Mouse (Mus musculus): ENCODE measurements around the gene Kif14. TPM values are rescaled to one million over a fixed set of nuclear protein-coding genes. Genes with fewer than 3 reads are reported as not detected.
A peak's percentile ranks its signal among the peaks of the same experiment; 100 is the strongest.

Kif14 gene
- polyA plus RNA-seq, 1 experiment from 2014 or later: 9.0 TPM

GRCm38 (mm10) chr1:136567641-136568040, 101.5 kb downstream of the Kif14 start:
- peaks cover 4% of the 10 kb centered on the region; the same call in 1 of the 2 replicates for H3K4me1 ChIP-seq (ENCODE audit: control insufficient read depth, insufficient read depth, low read length)
- no peak overlapping the region for H3K4me2 ChIP-seq (ENCODE audit: low read depth)
- no peaks in the 10 kb centered on the region for H3K27me3 ChIP-seq (ENCODE audit: control insufficient read depth, insufficient read depth, low read length)
- no peaks in the 10 kb centered on the region for H3K36me3 ChIP-seq (ENCODE audit: control insufficient read depth, insufficient read depth, low read length)
- WGBS: 95% methylated on average over 4 of the region's 4 CpGs
- ATAC-seq (ENCODE audit: insufficient read depth, low FRiP score, low TSS enrichment) (no peak), DNase-seq (ENCODE audit: low spot score) (no peak)
- no peaks in the 10 kb centered on the region for H3K9me3 ChIP-seq (ENCODE audit: control insufficient read depth, low read length)
- no peak overlapping the region for H3K9ac ChIP-seq (ENCODE audit: low read length)
- no peak overlapping the region for H3K4me3 ChIP-seq (ENCODE audit: low read depth, low read length)
- H3K27ac ChIP-seq (ENCODE audit: low read depth, low read length): no peak overlapping the region

- Histone ChIP-seq H3K9me3 (ENCODE audit: control insufficient read depth, low read length) (no peaks in the 10 kb centered on the region), H3K36me3 (ENCODE audit: control insufficient read depth, insufficient read depth, low read length) (no peaks in the 10 kb centered on the region), H3K4me3 (ENCODE audit: low read depth, low read length) (no peak overlapping the region), H3K27ac (ENCODE audit: low read depth, low read length) (no peak overlapping the region), H3K9ac (ENCODE audit: low read length) (no peak overlapping the region), H3K4me1 (ENCODE audit: control insufficient read depth, insufficient read depth, low read length) (no peaks in the 10 kb centered on the region), H3K4me2 (ENCODE audit: low read depth) (no peak overlapping the region), H3K27me3 (ENCODE audit: control insufficient read depth, insufficient read depth, low read length) (no peaks in the 10 kb centered on the region)
- no peak for ATAC-seq (ENCODE audit: insufficient read depth, low FRiP score, low TSS enrichment)
- 94% methylated on average over 11 of the region's 11 CpGs for WGBS
- no peak for DNase-seq (ENCODE audit: low spot score)
These were observed 102.6 kb downstream of the Kif14 start for GRCm38 (mm10) chr1:136568738-136569194.

- H3K4me2 ChIP-seq (ENCODE audit: low read depth): no peak overlapping the region
- H3K9ac ChIP-seq (ENCODE audit: low read length): no peak overlapping the region
- H3K4me3 ChIP-seq (ENCODE audit: low read depth, low read length): no peak overlapping the region
- H3K4me1 ChIP-seq (ENCODE audit: control insufficient read depth, insufficient read depth, low read length): no peaks in the 10 kb centered on the region
- no peaks in the 10 kb centered on the region for H3K9me3 ChIP-seq (ENCODE audit: control insufficient read depth, low read length)
- 71% methylated on average over 8 of the region's 8 CpGs for WGBS
- no peaks in the 10 kb centered on the region for H3K27me3 ChIP-seq (ENCODE audit: control insufficient read depth, insufficient read depth, low read length)
- H3K27ac ChIP-seq (ENCODE audit: low read depth, low read length): no peak overlapping the region
- ATAC-seq (ENCODE audit: insufficient read depth, low FRiP score, low TSS enrichment) (no peak), DNase-seq (ENCODE audit: low spot score) (no peak)
- H3K36me3 ChIP-seq (ENCODE audit: control insufficient read depth, insufficient read depth, low read length): no peaks in the 10 kb centered on the region
These were observed 103.1 kb downstream of the Kif14 start for GRCm38 (mm10) chr1:136569206-136569605.

- no peak overlapping the region for H3K9ac ChIP-seq (ENCODE audit: low read length)
- WGBS: 23% methylated on average over 20 of the region's 20 CpGs
- peak overlapping the region; percentile 17 for H3K4me2 ChIP-seq (ENCODE audit: low read depth)
- no peaks in the 10 kb centered on the region for H3K4me1 ChIP-seq (ENCODE audit: control insufficient read depth, insufficient read depth, low read length)
- no peak overlapping the region for H3K4me3 ChIP-seq (ENCODE audit: low read depth, low read length)
- H3K9me3 ChIP-seq (ENCODE audit: control insufficient read depth, low read length): no peaks in the 10 kb centered on the region
- H3K27ac ChIP-seq (ENCODE audit: low read depth, low read length): no peak overlapping the region
- ATAC-seq (ENCODE audit: insufficient read depth, low FRiP score, low TSS enrichment) (no peak), DNase-seq (ENCODE audit: low spot score) (no peak)
- H3K27me3 ChIP-seq (ENCODE audit: control insufficient read depth, insufficient read depth, low read length): no peaks in the 10 kb centered on the region
- H3K36me3 ChIP-seq (ENCODE audit: control insufficient read depth, insufficient read depth, low read length): no peaks in the 10 kb centered on the region
These were observed 103.6 kb downstream of the Kif14 start for GRCm38 (mm10) chr1:136569626-136570297.

GRCm38 (mm10) chr1:136570298-136570653, 104.1 kb downstream of the Kif14 start:
- Histone ChIP-seq H3K9me3 (ENCODE audit: control insufficient read depth, low read length) (no peaks in the 10 kb centered on the region), H3K27ac (ENCODE audit: low read depth, low read length) (no peak overlapping the region), H3K4me1 (ENCODE audit: control insufficient read depth, insufficient read depth, low read length) (no peaks in the 10 kb centered on the region), H3K4me2 (ENCODE audit: low read depth) (peak overlapping the region; percentile 17), H3K9ac (ENCODE audit: low read length) (peak overlapping the region; percentile 37; the same call in 1 of the 2 replicates), H3K4me3 (ENCODE audit: low read depth, low read length) (no peak overlapping the region), H3K36me3 (ENCODE audit: control insufficient read depth, insufficient read depth, low read length) (no peaks in the 10 kb centered on the region), H3K27me3 (ENCODE audit: control insufficient read depth, insufficient read depth, low read length) (no peaks in the 10 kb centered on the region)
- WGBS: 9% methylated on average over 13 of the region's 13 CpGs
- DNase-seq (ENCODE audit: low spot score) (peak; percentile 60), ATAC-seq (ENCODE audit: insufficient read depth, low FRiP score, low TSS enrichment) (no peak)

- no peaks in the 10 kb centered on the region for H3K27me3 ChIP-seq (ENCODE audit: control insufficient read depth, insufficient read depth, low read length)
- no peak overlapping the region for H3K4me2 ChIP-seq (ENCODE audit: low read depth)
- no peak overlapping the region for H3K9ac ChIP-seq (ENCODE audit: low read length)
- WGBS: 88% methylated on average over 9 of the region's 9 CpGs
- DNase-seq (ENCODE audit: low spot score) (no peak), ATAC-seq (ENCODE audit: insufficient read depth, low FRiP score, low TSS enrichment) (no peak)
- H3K36me3 ChIP-seq (ENCODE audit: control insufficient read depth, insufficient read depth, low read length): no peaks in the 10 kb centered on the region
- H3K4me1 ChIP-seq (ENCODE audit: control insufficient read depth, insufficient read depth, low read length): no peaks in the 10 kb centered on the region
- no peak overlapping the region for H3K27ac ChIP-seq (ENCODE audit: low read depth, low read length)
- H3K9me3 ChIP-seq (ENCODE audit: control insufficient read depth, low read length): no peaks in the 10 kb centered on the region
- no peak overlapping the region for H3K4me3 ChIP-seq (ENCODE audit: low read depth, low read length)
These were observed 104.8 kb downstream of the Kif14 start for GRCm38 (mm10) chr1:136570976-136571375.

- Histone ChIP-seq H3K9ac (ENCODE audit: low read length) (no peak overlapping the region), H3K36me3 (ENCODE audit: control insufficient read depth, insufficient read depth, low read length) (no peaks in the 10 kb centered on the region), H3K4me3 (ENCODE audit: low read depth, low read length) (no peak overlapping the region), H3K9me3 (ENCODE audit: control insufficient read depth, low read length) (no peaks in the 10 kb centered on the region), H3K4me2 (ENCODE audit: low read depth) (no peak overlapping the region), H3K27me3 (ENCODE audit: control insufficient read depth, insufficient read depth, low read length) (no peaks in the 10 kb centered on the region), H3K4me1 (ENCODE audit: control insufficient read depth, insufficient read depth, low read length) (no peaks in the 10 kb centered on the region), H3K27ac (ENCODE audit: low read depth, low read length) (no peak overlapping the region)
- 78% methylated on average over 10 of the region's 10 CpGs for WGBS
- DNase-seq (ENCODE audit: low spot score): no peak
- ATAC-seq (ENCODE audit: insufficient read depth, low FRiP score, low TSS enrichment): no peak
These were observed 105.4 kb downstream of the Kif14 start for GRCm38 (mm10) chr1:136571530-136571929.

GRCm38 (mm10) chr1:136577890-136578663, 111.9 kb downstream of the Kif14 start:
- 0 out of 2 replicates have a peak, but pooled peaks cover 4% of the 10 kb centered on the region for H3K4me1 ChIP-seq (ENCODE audit: control insufficient read depth, insufficient read depth, low read length)
- DNase-seq (ENCODE audit: low spot score) (peak; percentile 28), ATAC-seq (ENCODE audit: insufficient read depth, low FRiP score, low TSS enrichment) (no peak)
- no peak overlapping the region for H3K4me3 ChIP-seq (ENCODE audit: low read depth, low read length)
- no peak overlapping the region for H3K4me2 ChIP-seq (ENCODE audit: low read depth)
- no peaks in the 10 kb centered on the region for H3K27me3 ChIP-seq (ENCODE audit: control insufficient read depth, insufficient read depth, low read length)
- no peak overlapping the region for H3K27ac ChIP-seq (ENCODE audit: low read depth, low read length)
- H3K9me3 ChIP-seq (ENCODE audit: control insufficient read depth, low read length): no peaks in the 10 kb centered on the region
- no peak overlapping the region for H3K9ac ChIP-seq (ENCODE audit: low read length)
- no peaks in the 10 kb centered on the region for H3K36me3 ChIP-seq (ENCODE audit: control insufficient read depth, insufficient read depth, low read length)
- WGBS: 47% methylated on average over 16 of the region's 16 CpGs

GRCm38 (mm10) chr1:136579360-136579759, 113.2 kb downstream of the Kif14 start:
- H3K9me3 ChIP-seq (ENCODE audit: control insufficient read depth, low read length): no peaks in the 10 kb centered on the region
- H3K4me3 ChIP-seq (ENCODE audit: low read depth, low read length): no peak overlapping the region
- ATAC-seq (ENCODE audit: insufficient read depth, low FRiP score, low TSS enrichment): no peak
- H3K4me2 ChIP-seq (ENCODE audit: low read depth): no peak overlapping the region
- H3K36me3 ChIP-seq (ENCODE audit: control insufficient read depth, insufficient read depth, low read length): no peaks in the 10 kb centered on the region
- H3K9ac ChIP-seq (ENCODE audit: low read length): no peak overlapping the region
- H3K27ac ChIP-seq (ENCODE audit: low read depth, low read length): no peak overlapping the region
- H3K27me3 ChIP-seq (ENCODE audit: control insufficient read depth, insufficient read depth, low read length): no peaks in the 10 kb centered on the region
- 89% methylated on average over 14 of the region's 14 CpGs for WGBS
- no peak for DNase-seq (ENCODE audit: low spot score)
- 0 out of 2 replicates have a peak, but pooled peaks cover 4% of the 10 kb centered on the region for H3K4me1 ChIP-seq (ENCODE audit: control insufficient read depth, insufficient read depth, low read length)

All from neural tube, embryonic 11.5 days (tissue).